Mouse (Mus musculus) testis, adult 2 months (tissue): ENCODE results near the gene Tbc1d1. TPM values are rescaled to one million over a fixed set of nuclear protein-coding genes. Genes with fewer than 3 reads are reported as not detected.

Source experiments
- H3K27ac ChIP-seq: fragments of 200-500 bp; 2 replicates; pipeline ENCODE4 v1.5.1; 2012; ENCODE audit warnings: low read depth, low read length; ENCODE audit not compliant: control insufficient read depth, insufficient read depth
- H3K27me3 ChIP-seq: fragments of 200-500 bp; 2 replicates; pipeline ENCODE4 v1.6.1; 2012; ENCODE audit warnings: mild to moderate bottlenecking, low read length, moderate library complexity; ENCODE audit not compliant: control insufficient read depth, insufficient read depth
- H3K36me3 ChIP-seq: fragments of 200-500 bp; 2 replicates; pipeline ENCODE4 v1.6.1; 2012; ENCODE audit warnings: mild to moderate bottlenecking, low read length; ENCODE audit not compliant: control insufficient read depth, insufficient read depth
- H3K4me1 ChIP-seq: fragments of 200-500 bp; 2 replicates; pipeline ENCODE4 v1.6.1; 2012; ENCODE audit warnings: low read length; ENCODE audit not compliant: control insufficient read depth, insufficient read depth
- H3K4me3 ChIP-seq: fragments of 200-500 bp; 2 replicates; pipeline ENCODE4 v1.5.1; 2012; ENCODE audit warnings: low read depth, mild to moderate bottlenecking, low read length, moderate library complexity, mixed read lengths; ENCODE audit not compliant: control insufficient read depth
- CTCF ChIP-seq: fragments of 200-500 bp; IDR thresholded peaks from 2 replicates; pipeline ENCODE4 v1.5.1; 2012; ENCODE audit warnings: low read depth, mild to moderate bottlenecking, inconsistent platforms, low read length, moderate library complexity; ENCODE audit not compliant: control insufficient read depth, insufficient read depth, insufficient replicate concordance
- POLR2A ChIP-seq: fragments of 200-500 bp; IDR thresholded peaks from 2 replicates; pipeline ENCODE4 v1.6.1; 2012; ENCODE audit warnings: low read depth, mild to moderate bottlenecking, inconsistent platforms, low read length, moderate library complexity; ENCODE audit not compliant: control insufficient read depth
- polyA plus RNA-seq: library from polyadenylated mRNA; depleted of rRNA; stranded (reverse); fragments of >200 nt; gene quantifications from 2 replicates; pipeline ENCODE4 v1.2.3, GENCODE M21; 2012

The Tbc1d1 gene
- polyA plus RNA-seq, 1 experiment: 37.8 TPM

- Histone ChIP-seq H3K27me3 (no peaks in the 10 kb centered on the region), H3K27ac (no peak overlapping the region), H3K4me3 (no peak overlapping the region), H3K4me1 (no peaks in the 10 kb centered on the region), H3K36me3 (no peaks in the 10 kb centered on the region)
- TF ChIP-seq CTCF: no peak
- TF ChIP-seq POLR2A: no peak
Observed at GRCm38 (mm10) chr5:64217256-64217655, 61.2 kb downstream of the Tbc1d1 start.

GRCm38 (mm10) chr5:64217816-64218602, 61.9 kb downstream of the Tbc1d1 start:
- H3K36me3 ChIP-seq: no peaks in the 10 kb centered on the region
- TF ChIP-seq POLR2A (no peak), CTCF (no peak)
- H3K4me1 ChIP-seq: no peaks in the 10 kb centered on the region
- no peaks in the 10 kb centered on the region for H3K27me3 ChIP-seq
- H3K27ac ChIP-seq: no peak overlapping the region
- no peak overlapping the region for H3K4me3 ChIP-seq

GRCm38 (mm10) chr5:64218603-64218999, 62.5 kb downstream of the Tbc1d1 start:
- Histone ChIP-seq H3K4me1 (no peaks in the 10 kb centered on the region), H3K27me3 (no peaks in the 10 kb centered on the region), H3K27ac (no peak overlapping the region), H3K36me3 (no peaks in the 10 kb centered on the region), H3K4me3 (no peak overlapping the region)
- TF ChIP-seq CTCF: no peak
- TF ChIP-seq POLR2A: no peak

- no peaks in the 10 kb centered on the region for H3K27me3 ChIP-seq
- no peak overlapping the region for H3K27ac ChIP-seq
- H3K4me1 ChIP-seq: no peaks in the 10 kb centered on the region
- H3K4me3 ChIP-seq: peak overlapping the region; percentile 40
- H3K36me3 ChIP-seq: no peaks in the 10 kb centered on the region
- TF ChIP-seq CTCF (no peak), POLR2A (no peak)
Observed at GRCm38 (mm10) chr5:64220776-64221175, 64.7 kb downstream of the Tbc1d1 start.

DNA sequence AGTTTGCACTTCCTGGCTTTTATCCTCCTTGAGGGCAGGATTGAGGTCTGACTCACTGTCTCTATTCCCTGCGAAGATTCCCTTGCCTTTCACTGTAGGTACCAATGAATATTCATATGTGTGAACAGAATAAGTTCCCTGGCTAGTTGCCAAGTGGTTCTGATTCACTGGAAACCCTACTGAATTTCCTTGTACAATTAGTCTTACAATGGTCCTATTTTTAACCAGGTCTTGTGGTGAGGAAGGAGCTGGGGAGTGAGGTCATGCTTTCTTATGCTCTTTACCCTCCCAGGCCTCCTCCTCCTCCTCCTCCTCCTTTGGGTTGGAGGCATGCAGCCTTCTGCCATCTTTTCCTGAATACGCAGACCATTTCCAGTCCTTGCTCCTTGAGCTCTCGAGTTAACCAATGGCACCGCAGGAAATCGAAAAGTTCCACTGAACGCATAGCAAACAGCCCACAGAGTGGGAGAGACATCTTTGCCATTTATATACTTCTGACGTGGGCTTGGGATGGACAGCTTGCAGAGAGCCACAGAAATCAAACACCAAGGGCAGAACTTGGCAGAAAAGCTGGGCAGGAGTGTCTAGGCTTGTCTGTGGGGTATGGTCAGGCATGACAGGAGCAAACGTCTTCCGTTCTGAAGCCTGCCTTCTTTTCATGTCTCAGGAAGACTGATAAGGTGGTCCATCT, 68.8 kb downstream of the Tbc1d1 start:
- Histone ChIP-seq H3K27me3 (no peaks in the 10 kb centered on the region), H3K4me3 (no peak overlapping the region), H3K27ac (no peak overlapping the region), H3K36me3 (no peaks in the 10 kb centered on the region), H3K4me1 (peaks cover 7% of the 10 kb centered on the region; the same call in 1 of the 2 replicates)
- no peak for TF ChIP-seq CTCF

DNA sequence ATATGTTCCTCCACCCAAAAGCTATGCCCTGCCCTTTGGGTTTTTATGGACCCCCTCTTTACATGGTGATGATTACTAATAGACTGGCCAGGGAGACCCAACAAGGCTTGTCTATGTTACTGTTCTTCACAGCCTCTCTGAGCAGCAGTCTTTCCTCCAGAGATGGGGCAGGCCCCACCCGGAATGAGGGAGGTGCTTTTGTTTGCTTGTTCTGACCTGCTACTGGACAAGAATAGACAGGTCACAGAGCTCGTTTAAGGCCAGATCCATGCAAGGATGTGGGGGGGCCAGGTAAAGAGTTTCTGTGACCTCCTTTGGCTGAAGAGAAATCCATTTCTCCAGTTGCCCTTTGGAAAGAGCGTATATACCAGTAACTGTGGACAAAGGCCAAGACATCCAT, 72.1 kb downstream of the Tbc1d1 start:
- Histone ChIP-seq H3K4me1 (peaks cover 8% of the 10 kb centered on the region), H3K27ac (no peak overlapping the region), H3K27me3 (no peaks in the 10 kb centered on the region), H3K4me3 (no peak overlapping the region), H3K36me3 (no peaks in the 10 kb centered on the region)
- TF ChIP-seq CTCF: no peak

DNA sequence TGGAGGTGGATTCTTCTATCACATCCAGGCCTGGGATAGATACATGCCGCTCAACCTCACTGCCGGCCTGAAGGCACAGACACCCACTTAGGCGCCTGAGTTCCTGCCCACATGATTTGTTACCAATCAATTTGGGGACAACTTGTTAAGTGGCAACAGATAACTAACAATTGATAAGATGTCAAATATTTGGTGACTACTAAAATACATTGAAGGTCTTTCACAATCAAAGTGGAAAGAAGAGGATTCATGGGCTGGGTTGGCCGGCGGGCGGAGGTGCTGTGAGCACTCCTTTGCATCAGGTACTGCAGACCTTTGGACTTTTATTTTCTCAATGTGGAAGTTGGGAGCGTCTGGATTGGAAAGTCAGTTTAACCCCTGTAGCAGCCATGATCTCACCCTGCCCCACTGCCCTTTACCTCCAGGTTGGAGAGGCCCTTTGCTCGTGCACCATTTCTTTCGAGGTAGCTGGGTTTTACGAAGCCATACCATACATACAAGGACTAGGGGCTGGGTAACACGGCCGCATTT, 73.3 kb downstream of the Tbc1d1 start:
- Histone ChIP-seq H3K27ac (no peak overlapping the region), H3K4me1 (peaks cover 11% of the 10 kb centered on the region), H3K4me3 (peak overlapping the region; percentile 75), H3K27me3 (no peaks in the 10 kb centered on the region), H3K36me3 (no peaks in the 10 kb centered on the region)
- TF ChIP-seq POLR2A (no peak), CTCF (no peak)

DNA sequence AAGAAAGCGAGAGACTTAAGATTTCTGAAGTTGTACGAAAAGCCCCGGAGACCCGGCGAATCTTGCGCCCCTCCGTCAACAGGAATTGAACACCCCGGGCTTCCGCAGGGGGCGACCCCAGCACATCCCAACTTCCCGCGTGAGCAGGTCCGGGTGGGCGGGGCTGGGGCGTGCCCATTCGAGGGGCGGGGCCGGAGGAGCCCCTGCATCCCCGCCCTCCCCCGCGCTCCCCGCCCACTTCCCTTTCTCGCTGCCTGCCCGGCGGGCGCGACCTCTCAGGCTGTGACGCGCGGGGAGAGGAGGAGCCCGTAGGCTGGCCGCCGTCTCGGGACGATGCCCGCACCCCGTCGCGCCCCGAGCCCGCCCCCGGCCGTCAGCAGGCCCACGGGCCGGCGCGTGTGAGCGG, 74.0 kb downstream of the Tbc1d1 start:
- no peaks in the 10 kb centered on the region for H3K27me3 ChIP-seq
- H3K36me3 ChIP-seq: no peaks in the 10 kb centered on the region; the same call in 1 of the 2 replicates
- H3K4me3 ChIP-seq: peak overlapping the region; percentile 99
- peaks cover 12% of the 10 kb centered on the region for H3K4me1 ChIP-seq
- H3K27ac ChIP-seq: peak overlapping the region; percentile 63
- TF ChIP-seq CTCF: no peak
- peak; percentile 43 for TF ChIP-seq POLR2A
